17 mouse cellular contexts compared by ENCODE assay signal in genomic region chr14:100351004-100351403, GRCm38 (mm10).
"Had no signal": no experiment of that assay in that cellular context is flagged by ENCODE, and none has a peak within 500 bp of the region (broad histone marks: within the 10 kb centered on the region; RNA-seq: fewer than 3 reads in every experiment).

No protein-coding gene starts in this region.

- H3K27ac ChIP-seq: liver, embryonic 13.5 days; liver, embryonic 15.5 days; lung, embryonic 15.5 days; macrophage; midbrain, embryonic 12.5 days; neural tube, embryonic 12.5 days; stomach, embryonic 15.5 days; stomach, postnatal 0 days had no signal

- ATAC-seq: liver, postnatal 0 days; lung, postnatal 0 days had no signal

- H3K36me3 ChIP-seq: liver, embryonic 13.5 days; liver, embryonic 15.5 days; lung, embryonic 15.5 days; midbrain, embryonic 12.5 days; neural tube, embryonic 12.5 days; stomach, embryonic 15.5 days had no signal

- H3K9me3 ChIP-seq: liver, embryonic 13.5 days; liver, embryonic 15.5 days; lung, embryonic 15.5 days; midbrain, embryonic 12.5 days; neural tube, embryonic 12.5 days; stomach, embryonic 15.5 days had no signal

- H3K4me2 ChIP-seq: liver, embryonic 13.5 days; liver, embryonic 15.5 days; lung, embryonic 15.5 days; midbrain, embryonic 12.5 days; neural tube, embryonic 12.5 days; stomach, embryonic 15.5 days had no signal

- H3K4me1 ChIP-seq: liver, embryonic 13.5 days; liver, embryonic 15.5 days; lung, embryonic 15.5 days; stomach, embryonic 15.5 days had no signal

- H3K4me3 ChIP-seq: liver, embryonic 13.5 days; liver, embryonic 15.5 days; lung, embryonic 15.5 days; midbrain, embryonic 12.5 days; neural tube, embryonic 12.5 days; stomach, embryonic 15.5 days had no signal

- H3K9ac ChIP-seq: liver, embryonic 13.5 days; liver, embryonic 15.5 days; liver, postnatal 0 days; lung, embryonic 15.5 days; midbrain, embryonic 12.5 days; neural tube, embryonic 12.5 days; stomach, embryonic 15.5 days had no signal

- DNase-seq: liver, embryonic 13.5 days; liver, postnatal 0 days; lung, adult 2 months; lung, postnatal 14 days; lung, postnatal 36 days; midbrain, embryonic 14.5 days; thymus, adult 2 months; thymus, postnatal 25 days; thymus, postnatal 4 days had no signal

- H3K27me3 ChIP-seq: liver, embryonic 13.5 days; liver, embryonic 15.5 days; lung, embryonic 15.5 days; midbrain, embryonic 12.5 days; neural tube, embryonic 12.5 days; stomach, embryonic 15.5 days had no signal
